In genomic region chr6:88523043-88523442, GRCm38 (mm10) we compare ENCODE assay signal across 29 mouse cellular contexts. TPM values are rescaled to one million over a fixed set of nuclear protein-coding genes. Genes with fewer than 3 reads are reported as not detected.
DNase-seq lines count a peak whose midpoint lies in the region; ATAC-seq and TF ChIP-seq lines count a peak whose summit lies in the region.
"Had no signal": no experiment of that assay in that cellular context is flagged by ENCODE, and none has a peak within 500 bp of the region (broad histone marks: within the 10 kb centered on the region; RNA-seq: fewer than 3 reads in every experiment).

No protein-coding gene starts in this region.

- H3K27me3 ChIP-seq in liver, postnatal 0 days (ENCODE audit: insufficient read depth, low read length) = no peaks in the 10 kb centered on the region
- no peaks in the 10 kb centered on the region for H3K27me3 ChIP-seq in liver, embryonic 11.5 days (replicated peaks; ENCODE audit: control insufficient read depth, insufficient read depth, low read length)
- H3K27me3 ChIP-seq in spleen, adult 2 months (ENCODE audit: control insufficient read depth, insufficient read depth, low read length) = no peaks in the 10 kb centered on the region
- H3K27me3 ChIP-seq in CH12.LX (replicated peaks) = no peaks in the 10 kb centered on the region
- no peaks in the 10 kb centered on the region for H3K27me3 ChIP-seq in midbrain, embryonic 11.5 days (ENCODE audit: control insufficient read depth, insufficient read depth, low read length)
- H3K27me3 ChIP-seq: embryonic facial prominence, embryonic 13.5 days; forebrain, embryonic 15.5 days; heart, embryonic 15.5 days; hindbrain, embryonic 13.5 days had no signal

- ATAC-seq in liver, postnatal 0 days = no peak
- no peak for ATAC-seq in liver, embryonic 11.5 days (replicated peaks; ENCODE audit: low FRiP score)
- no peak for ATAC-seq in granulocyte monocyte progenitor cell, adult 5-6 weeks (replicated peaks; ENCODE audit: poor library complexity, severe bottlenecking)
- ATAC-seq in midbrain, embryonic 11.5 days (ENCODE audit: low FRiP score) = no peak
- ATAC-seq: forebrain, embryonic 15.5 days; hindbrain, embryonic 16.5 days had no signal

- in situ Hi-C loops in CH12.LX (cut with MboI; ENCODE audit: low pct_ligation_motif_present, low pct_unique_long_range_greater_than_20kb, low sequenced_read_pairs) = no loop called here

- no peaks in the 10 kb centered on the region for H3K9me3 ChIP-seq in liver, postnatal 0 days (ENCODE audit: low read length)
- no peaks in the 10 kb centered on the region for H3K9me3 ChIP-seq in liver, embryonic 11.5 days (ENCODE audit: control insufficient read depth, low read length)
- no peaks in the 10 kb centered on the region for H3K9me3 ChIP-seq in CH12.LX (replicated peaks; ENCODE audit: low read length)
- no peaks in the 10 kb centered on the region for H3K9me3 ChIP-seq in midbrain, embryonic 11.5 days (ENCODE audit: control insufficient read depth, low read length)
- H3K9me3 ChIP-seq: embryonic facial prominence, embryonic 10.5 days; embryonic facial prominence, embryonic 13.5 days; forebrain, embryonic 12.5 days; forebrain, embryonic 15.5 days; G1E; heart, embryonic 12.5 days; heart, embryonic 15.5 days; hindbrain, embryonic 10.5 days; hindbrain, embryonic 13.5 days had no signal

- TF ChIP-seq CTCF in liver, postnatal 0 days (IDR thresholded peaks at IDR 0.05; ENCODE audit: low read depth) = no peak
- no peak for TF ChIP-seq CTCF in spleen, adult 2 months (IDR thresholded peaks at IDR 0.05; ENCODE audit: extremely low read depth, insufficient read depth, insufficient read length, insufficient replicate concordance)
- TF ChIP-seq CTCF in CH12.LX (conservative IDR thresholded peaks at IDR 0.05 in 1 of 2, IDR thresholded peaks at IDR 0.05 in 1 of 2; ENCODE audit: low read depth in 2 of 2, low read length in 2 of 2) = no peak

- H3K79me2 ChIP-seq in CH12.LX (replicated peaks; ENCODE audit: control insufficient read depth, extremely low read depth, insufficient read depth, poor library complexity, severe bottlenecking) = peaks cover 5% of the 10 kb centered on the region

- H3K9ac ChIP-seq in liver, postnatal 0 days (replicated peaks) = no peak overlapping the region
- H3K9ac ChIP-seq in liver, embryonic 11.5 days (ENCODE audit: low read depth, low read length) = no peak overlapping the region
- H3K9ac ChIP-seq in CH12.LX (ENCODE audit: insufficient read depth, low read depth) = peak overlapping the region; percentile 31; the same call in 1 of the 2 replicates
- no peak overlapping the region for H3K9ac ChIP-seq in midbrain, embryonic 11.5 days (ENCODE audit: low read length)
- H3K9ac ChIP-seq: embryonic facial prominence, embryonic 13.5 days; forebrain, embryonic 12.5 days; forebrain, embryonic 15.5 days; heart, embryonic 12.5 days; heart, embryonic 15.5 days; hindbrain, embryonic 13.5 days had no signal

- H3K4me2 ChIP-seq in liver, postnatal 0 days (ENCODE audit: low read depth, low read length) = peak overlapping the region; percentile 26; the same call in 1 of the 2 replicates
- H3K4me2 ChIP-seq in liver, embryonic 11.5 days = no peak overlapping the region
- H3K4me2 ChIP-seq in CH12.LX (ENCODE audit: insufficient read depth, low read depth, poor library complexity, severe bottlenecking) = peak overlapping the region; percentile 67; the same call in 1 of the 2 replicates
- no peak overlapping the region for H3K4me2 ChIP-seq in midbrain, embryonic 11.5 days
- H3K4me2 ChIP-seq: embryonic facial prominence, embryonic 13.5 days; forebrain, embryonic 12.5 days; forebrain, embryonic 15.5 days; heart, embryonic 12.5 days; heart, embryonic 15.5 days; hindbrain, embryonic 13.5 days had no signal

- H3K36me3 ChIP-seq in liver, postnatal 0 days (replicated peaks; ENCODE audit: insufficient read depth, low read length) = no peaks in the 10 kb centered on the region
- no peaks in the 10 kb centered on the region for H3K36me3 ChIP-seq in liver, embryonic 11.5 days (ENCODE audit: control insufficient read depth, insufficient read depth, low read length)
- H3K36me3 ChIP-seq in spleen, adult 2 months (ENCODE audit: control insufficient read depth, insufficient read depth, low read length) = no peaks in the 10 kb centered on the region
- H3K36me3 ChIP-seq in CH12.LX (replicated peaks in 1 of 2; ENCODE audit: control insufficient read depth in 1 of 2, insufficient read depth in 1 of 2, low read length in 1 of 2) = no peaks in the 10 kb centered on the region
- H3K36me3 ChIP-seq in midbrain, embryonic 11.5 days (ENCODE audit: control insufficient read depth, insufficient read depth, low read length) = no peaks in the 10 kb centered on the region
- H3K36me3 ChIP-seq: embryonic facial prominence, embryonic 10.5 days; embryonic facial prominence, embryonic 13.5 days; forebrain, embryonic 12.5 days; forebrain, embryonic 15.5 days; G1E; heart, embryonic 12.5 days; heart, embryonic 15.5 days; hindbrain, embryonic 10.5 days; hindbrain, embryonic 13.5 days had no signal

- DNase-seq in liver, postnatal 0 days = no peak
- no peak for DNase-seq in liver, embryonic 11.5 days (ENCODE audit: low spot score)
- DNase-seq in spleen, adult 2 months (ENCODE audit: low read depth in 1 of 2, low spot score in 2 of 2) = no peak
- DNase-seq in spleen, postnatal 36 days (ENCODE audit: low spot score in 2 of 2) = no peak
- DNase-seq in 416B (ENCODE audit: low read depth) (peak; percentile 20), CH12.LX (ENCODE audit: extremely low read depth) (no peak)
- no peak for DNase-seq in midbrain, embryonic 11.5 days (ENCODE audit: low spot score, missing footprints)
- DNase-seq: adrenal gland, adult 2 months; adrenal gland, postnatal 14 days; cerebellum, adult 11-12 months; cerebellum, adult 8-10 months; cerebellum, postnatal 10 days; cerebellum, postnatal 36 days; embryo, embryonic 11 days; gastrocnemius, postnatal 25 days; heart, postnatal 10 days; heart, postnatal 36 days had no signal

- dilution Hi-C loops in CH12.LX (cut with MboI; ENCODE audit: extremely low pct_ligation_motif_present, extremely low pct_unique_long_range_greater_than_20kb, low sequenced_read_pairs) = no loop called here

- TF ChIP-seq RAD21 in CH12.LX (IDR thresholded peaks at IDR 0.05; ENCODE audit: low read depth, low read length) = no peak

- 47% methylated on average over 3 of the region's 3 CpGs for WGBS in liver, postnatal 0 days (ENCODE audit: insufficient replicate concordance)
- WGBS in liver, embryonic 11.5 days = 53% methylated on average over 3 of the region's 3 CpGs
- WGBS in spleen, adult 2 months = 16% methylated on average over 3 of the region's 3 CpGs
- WGBS in midbrain, embryonic 11.5 days = 78% methylated on average over 3 of the region's 3 CpGs

- no peak overlapping the region for H3K27ac ChIP-seq in liver, postnatal 0 days (ENCODE audit: low read depth)
- H3K27ac ChIP-seq in liver, embryonic 11.5 days (ENCODE audit: low read depth, low read length) = no peak overlapping the region
- H3K27ac ChIP-seq in spleen, adult 2 months (ENCODE audit: insufficient read depth, low read length) = no peak overlapping the region
- H3K27ac ChIP-seq in CH12.LX (ENCODE audit: insufficient read depth, low read depth) = no peak overlapping the region
- H3K27ac ChIP-seq in midbrain, embryonic 11.5 days (ENCODE audit: low read depth, low read length) = no peak overlapping the region
- H3K27ac ChIP-seq: embryonic facial prominence, embryonic 10.5 days; embryonic facial prominence, embryonic 13.5 days; forebrain, embryonic 12.5 days; forebrain, embryonic 15.5 days; heart, embryonic 15.5 days; hindbrain, embryonic 10.5 days; hindbrain, embryonic 13.5 days had no signal

- TF ChIP-seq EP300 in liver, postnatal 0 days (IDR thresholded peaks at IDR 0.05; ENCODE audit: low read depth) = no peak
- TF ChIP-seq EP300 in CH12.LX (IDR thresholded peaks at IDR 0.05; ENCODE audit: low read length) = no peak

- no peak for TF ChIP-seq POLR2A in spleen, adult 2 months (IDR thresholded peaks at IDR 0.05; ENCODE audit: low read depth, low read length)
- no peak for TF ChIP-seq POLR2A in CH12.LX (IDR thresholded peaks at IDR 0.05; ENCODE audit: low read depth, low read length)

- H3K4me1 ChIP-seq in liver, postnatal 0 days (ENCODE audit: insufficient read depth) = peaks cover 9% of the 10 kb centered on the region; the same call in 1 of the 2 replicates
- no peaks in the 10 kb centered on the region; the same call in 1 of the 2 replicates for H3K4me1 ChIP-seq in liver, embryonic 11.5 days (replicated peaks; ENCODE audit: control insufficient read depth, insufficient read depth, low read length)
- H3K4me1 ChIP-seq in spleen, adult 2 months (ENCODE audit: control insufficient read depth, insufficient read depth, insufficient read length) = peaks cover 6% of the 10 kb centered on the region; the same call in 1 of the 2 replicates
- peaks cover 2 to 20% of the 10 kb centered on the region in 2 experiments; a peak in 3 of 4 replicates for H3K4me1 ChIP-seq in CH12.LX (ENCODE audit: control insufficient read depth in 1 of 2, insufficient read depth in 2 of 2)
- peaks cover 2% of the 10 kb centered on the region; the same call in 1 of the 2 replicates for H3K4me1 ChIP-seq in midbrain, embryonic 11.5 days (ENCODE audit: control insufficient read depth, insufficient read depth, low read length)

- no peak overlapping the region for H3K4me3 ChIP-seq in liver, postnatal 0 days (ENCODE audit: low read depth, low read length)
- no peak overlapping the region for H3K4me3 ChIP-seq in liver, embryonic 11.5 days (ENCODE audit: low read depth, low read length)
- peak overlapping the region; percentile 52 for H3K4me3 ChIP-seq in spleen, adult 2 months (ENCODE audit: extremely low read depth, insufficient read depth, insufficient read length)
- peak overlapping the region in 2 of 3 experiments; percentile 28 to 48 for H3K4me3 ChIP-seq in CH12.LX (replicated peaks in 1 of 3; ENCODE audit: low read depth in 2 of 3, low read length in 2 of 3, poor library complexity in 1 of 3)
- no peak overlapping the region for H3K4me3 ChIP-seq in midbrain, embryonic 11.5 days (ENCODE audit: low read depth, low read length)
- H3K4me3 ChIP-seq: embryonic facial prominence, embryonic 10.5 days; embryonic facial prominence, embryonic 13.5 days; erythroblast, embryonic 14.5 days; forebrain, embryonic 12.5 days; forebrain, embryonic 15.5 days; heart, embryonic 12.5 days; heart, embryonic 15.5 days; hindbrain, embryonic 10.5 days; hindbrain, embryonic 13.5 days had no signal

RNA-seq across cellular contexts. Expression of gene Sec61a1, which starts 4.3 kb away (rescaled TPM):
- 76.4 and 84.0 TPM in 2 replicates for polyA plus RNA-seq in liver, postnatal 0 days (2015; fragmentation: Nextera tagmentation; extraction: Ambion mirVana)
- 214 and 233 TPM in 2 replicates for polyA plus RNA-seq in liver, embryonic 11.5 days (2014; fragmentation: Nextera tagmentation; extraction: Ambion mirVana)
- polyA plus RNA-seq in spleen, adult 2 months (2012; rRNA removed) = 147 and 172 TPM in 2 replicates
- 276 and 336 TPM in 2 replicates for total RNA-seq in CH12.LX (2012; rRNA removed)
- 232 and 237 TPM in 2 replicates for total RNA-seq in CH12.LX (2014; rRNA removed)
- 130 and 139 TPM in 2 replicates for polyA plus RNA-seq in CH12.LX (2012; ENCODE audit: insufficient read length, low read depth)
- 221 and 234 TPM in 2 replicates for total RNA-seq in granulocyte monocyte progenitor cell, adult 5-6 weeks (2014; fragmentation: Nextera tagmentation)
- 228 and 244 TPM in 2 replicates for total RNA-seq in granulocyte monocyte progenitor cell, adult 5-6 weeks (2017)
- polyA plus RNA-seq in midbrain, embryonic 11.5 days (2014; fragmentation: Nextera tagmentation; extraction: Ambion mirVana) = 152 and 165 TPM in 2 replicates

RNA-seq across cellular contexts. Expression of gene Ruvbl1, which starts 57.8 kb away (rescaled TPM):
- 34.3 and 37.0 TPM in 2 replicates for polyA plus RNA-seq in liver, postnatal 0 days (2015; fragmentation: Nextera tagmentation; extraction: Ambion mirVana)
- 212 and 235 TPM in 2 replicates for polyA plus RNA-seq in liver, embryonic 11.5 days (2014; fragmentation: Nextera tagmentation; extraction: Ambion mirVana)
- 19.3 and 25.1 TPM in 2 replicates for polyA plus RNA-seq in spleen, adult 2 months (2012; rRNA removed)
- total RNA-seq in CH12.LX (2012; rRNA removed) (156 and 207 TPM in 2 replicates), CH12.LX (2014; rRNA removed) (169 and 172 TPM in 2 replicates)
- 159 and 184 TPM in 2 replicates for polyA plus RNA-seq in CH12.LX (2012; ENCODE audit: insufficient read length, low read depth)
- 78.4 and 93.5 TPM in 2 replicates for total RNA-seq in granulocyte monocyte progenitor cell, adult 5-6 weeks (2014; fragmentation: Nextera tagmentation)
- 159 and 180 TPM in 2 replicates for total RNA-seq in granulocyte monocyte progenitor cell, adult 5-6 weeks (2017)
- polyA plus RNA-seq in midbrain, embryonic 11.5 days (2014; fragmentation: Nextera tagmentation; extraction: Ambion mirVana) = 164 and 165 TPM in 2 replicates

Comparison
In these comparisons a context has a peak if more than half of its experiments do, and no peak if none do; other contexts are left out.
1. H3K4me2 ChIP-seq: peak in liver, postnatal 0 days (single experiment) and CH12.LX (single experiment); none in liver, embryonic 11.5 days (single experiment) and midbrain, embryonic 11.5 days (single experiment).
2. H3K4me3 ChIP-seq: peak in spleen, adult 2 months (single experiment) and CH12.LX (2 of 3); none in liver, postnatal 0 days (single experiment), liver, embryonic 11.5 days (single experiment) and midbrain, embryonic 11.5 days (single experiment).